Mouse (Mus musculus) hindbrain, embryonic 14.5 days (tissue): Measurements from ENCODE around the gene Zfp618. TPM values are rescaled to one million over a fixed set of nuclear protein-coding genes. Genes with fewer than 3 reads are reported as not detected.

ENCODE experiments used
- ATAC-seq: fragments of 200-750 bp; cut with Nextera tagmentation; 2 replicates; pipeline ENCODE4 v1.8.0; 2017; ENCODE audit warnings: moderate number of reproducible peaks, mild to moderate bottlenecking, moderate TSS enrichment, moderate library complexity; ENCODE audit not compliant: low FRiP score
- DNase-seq: peaks from one replicate; pipeline ENCODE4 v3.0.0-alpha.2; 2015; ENCODE audit warnings: low spot score
- H3K27ac ChIP-seq: fragments of 300-500 bp; sonication (generic); 2 replicates; pipeline ENCODE4 v1.5.1; 2014; ENCODE audit warnings: mild to moderate bottlenecking, moderate library complexity
- H3K27me3 ChIP-seq: fragments of 300-500 bp; sonication (generic); 2 replicates; pipeline ENCODE4 v1.6.1; 2014; ENCODE audit warnings: mild to moderate bottlenecking, low read length, mixed read lengths; ENCODE audit not compliant: control insufficient read depth, insufficient read depth
- H3K36me3 ChIP-seq: fragments of 300-500 bp; sonication (generic); replicated peaks from 2 replicates; pipeline ENCODE4 v1.6.1; 2014; ENCODE audit not compliant: control insufficient read depth, insufficient read depth
- H3K4me1 ChIP-seq: fragments of 300-500 bp; sonication (generic); replicated peaks from 2 replicates; pipeline ENCODE4 v1.6.1; 2014; ENCODE audit warnings: antibody characterized with exemption, low read length, mixed read lengths; ENCODE audit not compliant: control insufficient read depth, insufficient read depth
- H3K4me2 ChIP-seq: fragments of 300-500 bp; sonication (generic); replicated peaks from 2 replicates; pipeline ENCODE4 v1.6.1; 2014; ENCODE audit warnings: mild to moderate bottlenecking, moderate library complexity
- H3K4me3 ChIP-seq: fragments of 300-500 bp; sonication (generic); replicated peaks from 2 replicates; pipeline ENCODE4 v1.5.1; 2014; ENCODE audit warnings: mild to moderate bottlenecking, low read length
- H3K9ac ChIP-seq: fragments of 300-500 bp; sonication (generic); 2 replicates; pipeline ENCODE4 v1.6.1; 2014
- H3K9me3 ChIP-seq: fragments of 300-500 bp; sonication (generic); 2 replicates; pipeline ENCODE4 v1.6.1; 2016; ENCODE audit warnings: low read length; ENCODE audit not compliant: control insufficient read depth
- WGBS: fragments of 180-500 bp; shearing (Covaris S2); extraction: QIAGEN DNeasy Blood & Tissue Kit; methylation state at CpG from one replicate; pipeline ENCODE4 v1.1.7; 2014; 5-methylcytosine and 5-hydroxymethylcytosine counted together
- polyA plus RNA-seq: library from polyadenylated mRNA; unstranded; fragments of >200 nt; fragmentation: Nextera tagmentation; extraction: Ambion mirVana; gene quantifications from 2 replicates; pipeline ENCODE4 v1.2.1, GENCODE M21; 2014

Zfp618 gene
- polyA plus RNA-seq, 1 experiment from 2014 or later, result 37.0 TPM

- Histone ChIP-seq H3K27me3 (no peaks in the 10 kb centered on the region), H3K27ac (no peak overlapping the region), H3K4me3 (no peak overlapping the region), H3K4me2 (no peak overlapping the region), H3K4me1 (no peaks in the 10 kb centered on the region), H3K9me3 (no peaks in the 10 kb centered on the region), H3K36me3 (peaks cover 55% of the 10 kb centered on the region), H3K9ac (no peak overlapping the region)
- 91% methylated on average over 5 of the region's 5 CpGs for WGBS
- DNase-seq (no peak), ATAC-seq (no peak)
These were observed 125.8 kb downstream of the Zfp618 start for GRCm38 (mm10) chr4:63091151-63091550.

GRCm38 (mm10) chr4:63097603-63098002, 132.2 kb downstream of the Zfp618 start:
- Histone ChIP-seq H3K4me1 (no peaks in the 10 kb centered on the region), H3K27ac (no peak overlapping the region), H3K36me3 (peaks cover 53% of the 10 kb centered on the region), H3K9me3 (no peaks in the 10 kb centered on the region), H3K27me3 (no peaks in the 10 kb centered on the region), H3K4me3 (no peak overlapping the region), H3K4me2 (no peak overlapping the region), H3K9ac (no peak overlapping the region)
- ATAC-seq (no peak), DNase-seq (no peak)
- WGBS, result 83% methylated on average over 1 of the region's 1 CpGs

GRCm38 (mm10) chr4:63100478-63100877, 135.1 kb downstream of the Zfp618 start:
- Histone ChIP-seq H3K27ac (no peak overlapping the region), H3K27me3 (no peaks in the 10 kb centered on the region), H3K9me3 (no peaks in the 10 kb centered on the region), H3K36me3 (peaks cover 50% of the 10 kb centered on the region), H3K4me1 (no peaks in the 10 kb centered on the region), H3K4me3 (no peak overlapping the region), H3K9ac (no peak overlapping the region), H3K4me2 (no peak overlapping the region)
- ATAC-seq (no peak), DNase-seq (no peak)
- 88% methylated on average over 11 of the region's 11 CpGs for WGBS

DNA sequence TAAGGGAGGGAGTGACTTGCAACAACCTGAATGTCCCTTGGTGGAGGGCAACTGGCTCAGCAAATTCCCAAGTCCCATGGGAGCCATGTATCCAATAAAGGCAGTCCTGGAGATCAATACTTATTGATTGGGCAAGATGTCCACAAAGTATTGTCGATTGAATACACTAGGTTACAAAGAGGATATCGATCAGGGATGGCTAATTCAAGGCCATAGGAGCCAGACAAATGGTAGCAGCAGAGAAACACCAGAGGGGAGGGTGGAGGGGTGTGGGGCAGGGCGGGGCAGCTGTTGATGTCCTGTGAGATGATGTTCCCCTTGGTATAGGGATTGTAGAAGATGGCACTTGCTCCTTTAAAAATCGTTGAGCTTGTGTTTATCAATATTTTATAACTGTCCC, 136.7 kb downstream of the Zfp618 start:
- Histone ChIP-seq H3K4me1 (no peaks in the 10 kb centered on the region), H3K9me3 (no peaks in the 10 kb centered on the region), H3K27me3 (no peaks in the 10 kb centered on the region), H3K9ac (no peak overlapping the region), H3K4me3 (no peak overlapping the region), H3K36me3 (peaks cover 38% of the 10 kb centered on the region), H3K4me2 (no peak overlapping the region), H3K27ac (no peak overlapping the region)
- WGBS, result 86% methylated on average over 4 of the region's 4 CpGs
- DNase-seq (no peak), ATAC-seq (no peak)

DNA sequence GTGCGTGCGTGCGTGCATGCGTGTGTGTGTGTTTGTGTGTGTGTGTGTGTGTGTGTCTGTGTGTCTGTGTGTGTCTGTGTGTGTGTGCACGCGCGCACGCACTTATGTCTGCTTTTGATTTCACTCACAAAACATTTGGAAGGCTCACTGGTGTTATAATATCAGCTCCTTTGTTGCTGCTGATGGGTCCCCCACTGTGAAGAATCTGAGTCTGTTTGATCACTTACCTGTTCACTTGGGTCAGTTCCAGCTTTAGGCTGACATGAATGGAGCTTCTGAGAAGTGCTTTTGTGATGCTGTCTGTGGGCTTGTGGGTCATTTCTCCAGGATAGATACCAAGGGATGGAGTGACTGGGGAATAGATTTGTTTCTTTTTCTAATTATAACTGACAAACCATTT, 140.3 kb downstream of the Zfp618 start:
- H3K36me3 ChIP-seq, result peaks cover 14% of the 10 kb centered on the region
- H3K4me3 ChIP-seq, result no peak overlapping the region
- H3K9ac ChIP-seq, result no peak overlapping the region
- DNase-seq (no peak), ATAC-seq (no peak)
- no peaks in the 10 kb centered on the region for H3K27me3 ChIP-seq
- 95% methylated on average over 8 of the region's 8 CpGs for WGBS
- no peak overlapping the region for H3K4me2 ChIP-seq
- H3K9me3 ChIP-seq, result no peaks in the 10 kb centered on the region
- no peaks in the 10 kb centered on the region for H3K4me1 ChIP-seq
- no peak overlapping the region for H3K27ac ChIP-seq

DNA sequence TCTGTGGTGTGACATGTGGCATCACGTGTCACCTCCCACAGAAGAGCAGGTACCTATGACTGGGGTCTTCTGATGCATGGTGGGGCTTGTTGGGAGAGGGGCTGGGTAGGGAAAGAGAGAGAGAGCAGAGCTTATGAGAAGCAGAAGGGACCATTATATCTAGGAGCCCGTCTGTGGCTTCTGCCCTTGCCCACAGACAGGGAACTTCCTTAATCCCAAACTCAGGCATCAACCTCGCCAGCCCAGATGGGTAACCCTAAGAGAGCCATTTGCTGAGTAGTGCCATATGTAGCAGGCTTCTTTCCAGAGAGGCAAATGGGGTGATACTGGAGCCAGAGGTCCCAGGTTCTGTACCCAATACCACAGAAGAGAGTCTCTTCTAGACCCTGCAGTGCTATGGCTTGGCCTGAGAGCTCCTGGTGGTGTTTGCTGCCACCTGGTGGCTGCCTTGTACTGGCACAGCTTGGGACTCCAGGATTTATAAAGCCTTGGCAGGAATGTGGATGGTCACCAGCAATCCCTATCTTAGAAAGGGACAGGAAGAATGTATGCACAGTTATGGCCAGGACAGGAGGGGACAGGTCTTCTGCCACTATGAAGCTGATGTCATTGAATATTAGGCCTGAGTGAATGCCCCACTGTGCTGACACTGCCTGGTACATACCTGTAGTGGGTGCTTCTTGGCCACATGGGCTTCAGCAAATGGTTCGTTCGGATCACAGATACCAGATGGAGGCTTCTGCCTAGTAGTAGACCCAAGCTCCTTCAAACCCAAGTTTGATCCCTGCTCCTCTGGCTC, 153.5 kb downstream of the Zfp618 start:
- no peak overlapping the region for H3K4me2 ChIP-seq
- H3K4me1 ChIP-seq, result no peaks in the 10 kb centered on the region
- no peak overlapping the region for H3K27ac ChIP-seq
- no peaks in the 10 kb centered on the region for H3K9me3 ChIP-seq
- WGBS, result 91% methylated on average over 5 of the region's 5 CpGs
- no peaks in the 10 kb centered on the region for H3K27me3 ChIP-seq
- DNase-seq, result peak; percentile 92
- ATAC-seq, result peak; percentile 91
- peaks cover 50% of the 10 kb centered on the region for H3K36me3 ChIP-seq
- no peak overlapping the region for H3K4me3 ChIP-seq
- H3K9ac ChIP-seq, result no peak overlapping the region

GRCm38 (mm10) chr4:63124861-63125466, 159.6 kb downstream of the Zfp618 start:
- Histone ChIP-seq H3K27me3 (no peaks in the 10 kb centered on the region), H3K9me3 (no peaks in the 10 kb centered on the region), H3K27ac (no peak overlapping the region), H3K36me3 (peaks cover 52% of the 10 kb centered on the region), H3K4me1 (no peaks in the 10 kb centered on the region), H3K4me3 (no peak overlapping the region), H3K4me2 (no peak overlapping the region), H3K9ac (no peak overlapping the region)
- DNase-seq (no peak), ATAC-seq (no peak; the same call in 1 of the 2 replicates)
- 68% methylated on average over 8 of the region's 8 CpGs for WGBS

- Histone ChIP-seq H3K4me3 (no peak overlapping the region), H3K27me3 (no peaks in the 10 kb centered on the region), H3K9me3 (no peaks in the 10 kb centered on the region), H3K4me2 (no peak overlapping the region), H3K36me3 (peaks cover 55% of the 10 kb centered on the region), H3K27ac (no peak overlapping the region), H3K9ac (no peak overlapping the region), H3K4me1 (no peaks in the 10 kb centered on the region)
- DNase-seq, result no peak
- WGBS, result 95% methylated on average over 5 of the region's 5 CpGs
- 0 out of 2 replicates have a peak, but pooled peaks have one; percentile 51 for ATAC-seq
These were observed 164.7 kb downstream of the Zfp618 start for GRCm38 (mm10) chr4:63129891-63130624.

- Histone ChIP-seq H3K4me3 (no peak overlapping the region), H3K4me2 (no peak overlapping the region), H3K27me3 (no peaks in the 10 kb centered on the region), H3K36me3 (no peaks in the 10 kb centered on the region), H3K9ac (no peak overlapping the region), H3K4me1 (no peaks in the 10 kb centered on the region), H3K27ac (no peak overlapping the region), H3K9me3 (0 out of 2 replicates have a peak, but pooled peaks cover 4% of the 10 kb centered on the region)
- ATAC-seq (no peak), DNase-seq (no peak)
- WGBS, result 93% methylated on average over 6 of the region's 6 CpGs
These were observed 181.9 kb downstream of the Zfp618 start for GRCm38 (mm10) chr4:63147268-63147667.
